Mouse (Mus musculus): ENCODE measurements around the gene Hadhb. TPM values are rescaled to one million over a fixed set of nuclear protein-coding genes. Genes with fewer than 3 reads are reported as not detected.
"Not testable (repeated sequence)": the region's sequence is repeated elsewhere in the genome, so short reads cannot be mapped to it uniquely, and the experiment has no call there.

Hadhb gene
- polyA plus RNA-seq, 1 experiment from 2014 or later: 88.9 TPM

- H3K27ac ChIP-seq: no peak overlapping the region
- no peaks in the 10 kb centered on the region for H3K4me1 ChIP-seq
- no peaks in the 10 kb centered on the region for H3K27me3 ChIP-seq
- no peak overlapping the region for H3K4me3 ChIP-seq (replicated peaks)
- no peaks in the 10 kb centered on the region for H3K9me3 ChIP-seq
- WGBS: 55% methylated on average over 5 of the region's 5 CpGs
- no peak overlapping the region for H3K4me2 ChIP-seq
- no peaks in the 10 kb centered on the region for H3K36me3 ChIP-seq (replicated peaks)
- ATAC-seq (ENCODE audit: low FRiP score): no peak
- H3K9ac ChIP-seq: no peak overlapping the region
Measured at GRCm38 (mm10) chr5:30201521-30201920, 46.5 kb downstream of the Hadhb start.

DNA sequence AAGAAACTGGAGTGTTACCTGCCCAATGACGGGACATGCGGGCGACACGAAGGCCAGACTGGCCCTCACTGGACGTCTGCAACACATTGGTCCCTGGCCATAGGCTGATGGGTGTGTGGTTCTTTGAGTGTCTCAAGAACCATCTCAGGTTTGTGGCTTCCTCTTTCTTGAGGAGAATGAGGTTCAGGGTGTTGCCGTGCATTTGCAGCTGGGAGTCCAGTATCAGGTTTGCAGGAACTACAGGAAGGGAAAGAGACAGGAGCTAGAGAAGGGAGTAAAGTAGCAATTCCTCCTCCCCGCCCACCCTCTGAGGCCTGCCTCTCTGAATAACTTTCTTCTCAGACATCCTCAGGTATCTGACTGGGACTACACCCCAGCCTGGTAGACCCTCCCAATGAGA, 47.2 kb downstream of the Hadhb start:
- no peak overlapping the region for H3K4me2 ChIP-seq
- H3K4me1 ChIP-seq: no peaks in the 10 kb centered on the region
- no peaks in the 10 kb centered on the region for H3K36me3 ChIP-seq (replicated peaks)
- 85% methylated on average over 7 of the region's 7 CpGs for WGBS
- no peaks in the 10 kb centered on the region for H3K9me3 ChIP-seq
- H3K27ac ChIP-seq: no peak overlapping the region
- H3K27me3 ChIP-seq: no peaks in the 10 kb centered on the region
- no peak overlapping the region for H3K4me3 ChIP-seq (replicated peaks)
- ATAC-seq (ENCODE audit: low FRiP score): no peak
- no peak overlapping the region for H3K9ac ChIP-seq

DNA sequence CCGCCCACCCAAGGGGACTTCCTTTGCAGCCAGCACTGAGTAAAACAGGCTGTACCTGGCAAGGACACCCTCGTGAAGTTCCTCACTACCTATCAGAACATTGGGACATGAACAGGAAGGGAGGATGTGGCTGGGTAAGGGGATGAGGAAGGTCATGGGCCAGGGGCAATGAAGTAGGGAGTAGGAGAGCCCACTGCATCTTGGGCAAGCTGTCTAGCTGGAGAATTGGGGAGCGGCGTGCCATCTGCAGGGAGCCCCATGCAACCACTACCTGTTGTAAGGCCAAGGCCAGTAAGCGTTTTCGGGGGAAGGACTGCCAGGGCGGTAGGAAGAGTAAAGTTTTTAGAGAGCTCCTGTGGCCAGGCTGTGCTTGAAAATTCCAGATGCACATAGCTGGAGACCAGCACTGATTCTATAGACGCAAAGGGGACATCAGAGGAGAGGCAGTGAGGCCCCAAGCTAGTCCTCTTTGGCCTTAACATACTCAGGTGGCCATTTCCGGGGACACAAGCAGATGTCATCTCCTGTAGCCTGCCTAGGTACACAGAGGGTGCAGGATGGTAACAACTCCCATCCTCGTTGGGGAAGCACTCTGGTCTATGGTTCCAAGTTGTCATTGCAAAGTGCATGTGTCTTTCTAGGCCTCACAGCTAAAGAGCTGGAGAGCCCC, 48.3 kb downstream of the Hadhb start:
- H3K4me1 ChIP-seq: no peaks in the 10 kb centered on the region
- H3K4me2 ChIP-seq: no peak overlapping the region
- no peak overlapping the region for H3K9ac ChIP-seq
- no peak overlapping the region for H3K4me3 ChIP-seq (replicated peaks)
- H3K27me3 ChIP-seq: no peaks in the 10 kb centered on the region
- H3K27ac ChIP-seq: no peak overlapping the region
- no peaks in the 10 kb centered on the region for H3K9me3 ChIP-seq
- H3K36me3 ChIP-seq (replicated peaks): no peaks in the 10 kb centered on the region
- no peak for ATAC-seq (ENCODE audit: low FRiP score)
- WGBS: 83% methylated on average over 10 of the region's 10 CpGs

GRCm38 (mm10) chr5:30204441-30204840, 49.4 kb downstream of the Hadhb start:
- H3K4me2 ChIP-seq: no peak overlapping the region
- no peaks in the 10 kb centered on the region for H3K27me3 ChIP-seq
- ATAC-seq (ENCODE audit: low FRiP score): no peak
- no peak overlapping the region for H3K4me3 ChIP-seq (replicated peaks)
- no peaks in the 10 kb centered on the region for H3K9me3 ChIP-seq
- H3K36me3 ChIP-seq (replicated peaks): no peaks in the 10 kb centered on the region
- no peaks in the 10 kb centered on the region for H3K4me1 ChIP-seq
- 73% methylated on average over 1 of the region's 1 CpGs for WGBS
- H3K27ac ChIP-seq: no peak overlapping the region
- no peak overlapping the region for H3K9ac ChIP-seq

GRCm38 (mm10) chr5:30205034-30205433, 50.0 kb downstream of the Hadhb start:
- Histone ChIP-seq H3K27me3 (no peaks in the 10 kb centered on the region), H3K36me3 (replicated peaks) (no peaks in the 10 kb centered on the region), H3K9me3 (no peaks in the 10 kb centered on the region), H3K4me3 (replicated peaks) (no peak overlapping the region), H3K4me2 (no peak overlapping the region), H3K4me1 (no peaks in the 10 kb centered on the region), H3K27ac (no peak overlapping the region), H3K9ac (no peak overlapping the region)
- WGBS: 66% methylated on average over 3 of the region's 3 CpGs
- ATAC-seq (ENCODE audit: low FRiP score): no peak

GRCm38 (mm10) chr5:30205493-30205892, 50.4 kb downstream of the Hadhb start, which contains the start of gene Adgrf3:
Gene Adgrf3, minus strand, starts transcription at chr5:30205722.
- H3K4me2 ChIP-seq: no peak within 1 kb of the TSS
- H3K27me3 ChIP-seq: no peaks in the 10 kb centered on the region
- H3K9me3 ChIP-seq: no peaks in the 10 kb centered on the region
- H3K4me1 ChIP-seq: no peaks in the 10 kb centered on the region
- no peak within 1 kb of the TSS for H3K4me3 ChIP-seq (replicated peaks)
- no peak within 1 kb of the TSS for H3K27ac ChIP-seq
- WGBS: 55% methylated on average over 5 of the region's 5 CpGs
- no peak within 1 kb of the TSS for H3K9ac ChIP-seq
- no peaks in the 10 kb centered on the region for H3K36me3 ChIP-seq (replicated peaks)
- ATAC-seq (ENCODE audit: low FRiP score): no peak

DNA sequence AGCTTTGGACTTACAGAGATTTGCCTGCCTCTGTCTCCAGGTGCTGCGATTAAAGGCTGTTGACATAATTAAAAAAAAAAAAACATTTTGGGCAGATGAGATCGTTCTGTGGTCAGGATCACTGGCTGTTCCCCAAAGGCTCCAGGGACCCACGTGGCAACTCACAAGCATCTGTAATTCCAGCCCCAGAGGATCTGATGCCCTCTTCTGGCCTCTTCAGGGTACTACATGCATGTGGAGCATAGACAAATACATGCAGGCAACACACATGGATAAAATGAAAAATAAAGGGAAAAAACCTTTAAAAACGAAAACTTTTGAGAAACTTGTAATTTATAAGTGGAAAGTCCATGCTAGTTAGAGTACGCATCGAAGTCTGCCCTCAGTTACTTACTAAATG, 52.2 kb downstream of the Hadhb start:
- Histone ChIP-seq H3K9me3 (no peaks in the 10 kb centered on the region), H3K27me3 (no peaks in the 10 kb centered on the region), H3K4me1 (no peaks in the 10 kb centered on the region), H3K4me2 (no peak overlapping the region), H3K4me3 (replicated peaks) (no peak overlapping the region), H3K27ac (no peak overlapping the region), H3K9ac (no peak overlapping the region), H3K36me3 (replicated peaks) (no peaks in the 10 kb centered on the region)
- ATAC-seq (ENCODE audit: low FRiP score): no peak
- 69% methylated on average over 6 of the region's 6 CpGs for WGBS

DNA sequence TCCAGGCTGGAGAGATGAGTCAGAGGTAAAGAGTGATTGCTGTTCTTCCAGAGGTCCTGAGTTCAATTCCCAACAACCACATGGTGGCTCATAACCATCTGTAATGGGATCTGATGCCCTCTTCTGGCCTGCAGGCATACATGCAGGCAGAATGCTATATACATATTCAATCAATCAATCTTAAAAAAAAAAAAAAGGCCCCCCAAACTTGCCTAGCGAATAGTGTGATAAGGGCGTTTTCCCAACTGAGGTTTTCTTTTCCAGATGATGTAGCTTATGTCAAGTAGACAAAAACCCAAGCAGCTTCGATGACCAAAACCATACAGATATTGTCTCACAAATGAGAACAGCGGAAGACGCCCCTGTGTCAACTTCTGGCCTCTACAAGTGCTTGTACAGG, 55.7 kb downstream of the Hadhb start:
- ATAC-seq (ENCODE audit: low FRiP score); H3K36me3 ChIP-seq (replicated peaks); H3K27ac ChIP-seq; H3K4me1 ChIP-seq; H3K4me3 ChIP-seq (replicated peaks); H3K27me3 ChIP-seq; H3K9me3 ChIP-seq; H3K9ac ChIP-seq; H3K4me2 ChIP-seq: not testable (repeated sequence)
- 92% methylated on average over 5 of the region's 5 CpGs for WGBS

DNA sequence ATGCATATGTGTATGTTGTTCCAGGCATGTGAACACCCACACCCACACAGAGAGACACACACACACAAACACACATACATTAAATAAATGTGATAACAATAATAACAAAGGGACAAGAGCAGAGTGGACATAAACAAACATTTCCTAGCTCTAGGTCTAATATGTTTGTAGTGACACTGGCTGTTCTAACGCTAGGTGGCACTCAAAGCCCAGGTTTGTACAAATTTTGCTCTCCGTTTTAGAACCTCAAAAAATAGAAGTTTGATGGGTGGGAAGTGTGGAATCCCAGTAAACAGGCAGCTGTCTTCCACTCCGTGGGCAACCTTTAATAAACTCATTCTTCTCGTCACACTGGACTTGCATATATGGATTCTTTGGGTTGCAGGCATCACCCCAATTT, 59.8 kb downstream of the Hadhb start:
- no peak for ATAC-seq (ENCODE audit: low FRiP score)
- no peaks in the 10 kb centered on the region for H3K4me1 ChIP-seq
- H3K36me3 ChIP-seq (replicated peaks): no peaks in the 10 kb centered on the region
- no peak overlapping the region for H3K4me3 ChIP-seq (replicated peaks)
- H3K9me3 ChIP-seq: no peaks in the 10 kb centered on the region
- WGBS: 14% methylated on average over 4 of the region's 4 CpGs
- no peak overlapping the region for H3K4me2 ChIP-seq
- H3K27ac ChIP-seq: no peak overlapping the region
- no peak overlapping the region for H3K9ac ChIP-seq
- H3K27me3 ChIP-seq: no peaks in the 10 kb centered on the region

DNA sequence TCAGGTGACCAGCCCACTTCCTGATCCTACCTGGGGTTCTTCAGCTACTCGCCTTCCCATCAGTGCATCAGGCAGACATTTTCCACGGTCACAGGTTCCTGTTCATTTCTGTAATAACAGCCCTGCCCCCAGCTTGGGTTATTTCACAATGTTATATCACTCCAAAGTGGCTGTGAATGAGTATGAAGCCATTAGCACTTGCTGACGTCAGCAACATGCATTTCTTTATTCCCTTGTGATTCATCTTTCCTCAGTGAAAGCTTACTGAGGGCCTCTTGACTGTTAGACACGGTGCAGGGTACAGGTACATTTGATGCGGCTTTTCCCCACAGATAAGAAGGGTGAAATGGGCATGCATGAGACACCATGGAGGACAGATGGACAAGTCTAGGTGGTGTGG, 60.9 kb downstream of the Hadhb start:
- no peaks in the 10 kb centered on the region for H3K9me3 ChIP-seq
- no peak overlapping the region for H3K4me2 ChIP-seq
- no peaks in the 10 kb centered on the region for H3K36me3 ChIP-seq (replicated peaks)
- no peak overlapping the region for H3K27ac ChIP-seq
- no peak for ATAC-seq (ENCODE audit: low FRiP score)
- no peak overlapping the region for H3K9ac ChIP-seq
- 83% methylated on average over 5 of the region's 5 CpGs for WGBS
- no peak overlapping the region for H3K4me3 ChIP-seq (replicated peaks)
- no peaks in the 10 kb centered on the region for H3K4me1 ChIP-seq
- H3K27me3 ChIP-seq: no peaks in the 10 kb centered on the region

- Histone ChIP-seq H3K9ac (no peak overlapping the region), H3K9me3 (no peaks in the 10 kb centered on the region), H3K4me1 (no peaks in the 10 kb centered on the region), H3K27me3 (no peaks in the 10 kb centered on the region), H3K27ac (no peak overlapping the region), H3K4me2 (no peak overlapping the region), H3K36me3 (replicated peaks) (no peaks in the 10 kb centered on the region), H3K4me3 (replicated peaks) (no peak overlapping the region)
- 87% methylated on average over 2 of the region's 2 CpGs for WGBS
- ATAC-seq (ENCODE audit: low FRiP score): no peak
Measured at GRCm38 (mm10) chr5:30219715-30220114, 64.7 kb downstream of the Hadhb start.

GRCm38 (mm10) chr5:30220666-30221065, 65.6 kb downstream of the Hadhb start:
- H3K9me3 ChIP-seq: no peaks in the 10 kb centered on the region
- ATAC-seq (ENCODE audit: low FRiP score): no peak
- no peaks in the 10 kb centered on the region for H3K36me3 ChIP-seq (replicated peaks)
- H3K4me1 ChIP-seq: no peaks in the 10 kb centered on the region
- no peak overlapping the region for H3K27ac ChIP-seq
- no peaks in the 10 kb centered on the region for H3K27me3 ChIP-seq
- no peak overlapping the region for H3K4me3 ChIP-seq (replicated peaks)
- H3K4me2 ChIP-seq: no peak overlapping the region
- 82% methylated on average over 8 of the region's 8 CpGs for WGBS
- H3K9ac ChIP-seq: no peak overlapping the region

DNA sequence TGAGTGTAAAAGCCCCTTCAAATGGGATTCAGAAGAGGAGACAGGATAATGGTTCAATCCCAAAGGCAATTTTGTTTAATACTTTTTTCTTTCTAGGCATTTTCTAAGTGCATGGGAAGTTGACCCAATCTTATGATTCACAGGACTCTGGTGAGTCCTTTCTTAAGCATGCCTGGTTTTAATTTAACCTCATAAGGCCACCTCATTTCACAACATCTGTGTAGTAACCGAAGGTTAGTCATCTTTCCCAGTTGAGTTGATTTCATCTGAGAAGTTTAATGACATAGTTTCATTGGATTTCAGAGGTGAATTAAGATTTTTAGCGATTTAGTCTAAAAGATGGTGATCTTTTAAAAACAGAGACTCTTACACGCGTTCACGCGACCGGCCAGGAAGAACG, 67.6 kb downstream of the Hadhb start:
- no peak overlapping the region for H3K4me2 ChIP-seq
- no peaks in the 10 kb centered on the region for H3K36me3 ChIP-seq (replicated peaks)
- no peaks in the 10 kb centered on the region for H3K4me1 ChIP-seq
- H3K9me3 ChIP-seq: no peaks in the 10 kb centered on the region
- H3K27ac ChIP-seq: no peak overlapping the region
- no peak overlapping the region for H3K4me3 ChIP-seq (replicated peaks)
- no peaks in the 10 kb centered on the region for H3K27me3 ChIP-seq
- ATAC-seq (ENCODE audit: low FRiP score): no peak
- H3K9ac ChIP-seq: no peak overlapping the region
- 97% methylated on average over 8 of the region's 8 CpGs for WGBS
